Mouse (Mus musculus) layer of hippocampus, adult 2 months (tissue): ENCODE data around the gene Enc1. TPM values are rescaled to one million over a fixed set of nuclear protein-coding genes. Genes with fewer than 3 reads are reported as not detected.

ENCODE experiments used
- DNase-seq, 2 experiments: peaks; one replicate each; pipeline ENCODE4 v3.0.0; 2022; ENCODE audit warnings: low spot score in 2 of 2
- H3K27ac ChIP-seq: fragments of 200-600 bp; 2 replicates; pipeline ENCODE4 v1.8.1; 2022
- H3K4me3 ChIP-seq: fragments of 200-600 bp; 2 replicates; pipeline ENCODE4 v1.8.1; 2022; ENCODE audit warnings: mild to moderate bottlenecking
- CTCF ChIP-seq: fragments of 200-600 bp; conservative IDR thresholded peaks from 2 replicates; pipeline ENCODE4 v1.8.1; 2022; ENCODE audit warnings: antibody characterized with exemption, mild to moderate bottlenecking, moderate library complexity
- total RNA-seq, 2 experiments: library from RNA; stranded (reverse); gene quantifications; 2 replicates each; pipeline ENCODE4 v1.2.3; 2021

The Enc1 gene
- total RNA-seq, 2 experiments from 2014 or later: 744 to 746 TPM

DNA sequence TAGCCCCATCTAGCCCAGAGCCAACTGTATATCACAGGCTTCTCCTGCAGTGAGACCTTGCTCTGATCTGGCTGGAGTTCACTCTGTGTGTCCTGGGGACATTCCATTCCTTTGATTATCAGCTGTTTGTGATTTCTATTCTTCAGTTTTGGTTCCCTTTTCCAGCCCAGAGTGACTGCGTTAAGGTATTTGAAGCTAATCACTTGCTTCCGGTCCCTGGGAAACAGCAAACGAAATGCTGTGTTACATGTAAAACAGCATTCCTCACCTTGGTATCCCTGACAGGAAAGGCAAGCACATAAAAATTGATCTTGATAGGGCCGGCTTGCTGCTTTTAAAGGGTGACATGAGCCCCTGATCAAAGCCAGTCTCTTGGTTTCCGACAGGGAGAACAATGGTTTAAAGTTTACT lies 8.2 kb downstream of the Enc1 start:
- TF ChIP-seq CTCF: no peak
- Histone ChIP-seq H3K27ac (peak overlapping the region; percentile 99), H3K4me3 (peak overlapping the region; percentile 98)
- no peak for DNase-seq

GRCm38 (mm10) chr13:97249507-97250078 lies 8.7 kb downstream of the Enc1 start:
- Histone ChIP-seq H3K4me3 (peak overlapping the region; percentile 98), H3K27ac (peak overlapping the region; percentile 99)
- DNase-seq: no peak
- TF ChIP-seq CTCF: no peak

DNA sequence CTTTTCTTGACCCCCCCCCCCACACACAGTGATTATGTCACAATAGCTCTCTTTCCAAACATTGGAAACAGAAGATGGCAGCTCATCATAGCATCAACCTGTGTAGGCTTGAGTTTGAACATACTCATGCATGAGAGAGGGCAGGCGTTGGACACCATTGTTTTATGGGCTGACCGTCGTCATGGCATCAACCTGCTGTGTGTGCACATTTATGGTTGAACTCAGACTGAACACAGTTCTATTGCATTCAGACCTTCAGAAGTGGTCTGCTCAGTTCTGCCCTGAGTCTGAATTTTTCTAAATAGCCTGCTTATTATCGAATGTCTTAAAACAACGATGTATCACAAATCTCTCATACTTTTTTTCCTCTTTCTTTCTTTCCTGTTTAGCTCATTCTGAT lies 9.2 kb downstream of the Enc1 start:
- H3K27ac ChIP-seq: peak overlapping the region; percentile 99
- peak overlapping the region; percentile 98; the same call in 1 of the 2 replicates for H3K4me3 ChIP-seq

DNA sequence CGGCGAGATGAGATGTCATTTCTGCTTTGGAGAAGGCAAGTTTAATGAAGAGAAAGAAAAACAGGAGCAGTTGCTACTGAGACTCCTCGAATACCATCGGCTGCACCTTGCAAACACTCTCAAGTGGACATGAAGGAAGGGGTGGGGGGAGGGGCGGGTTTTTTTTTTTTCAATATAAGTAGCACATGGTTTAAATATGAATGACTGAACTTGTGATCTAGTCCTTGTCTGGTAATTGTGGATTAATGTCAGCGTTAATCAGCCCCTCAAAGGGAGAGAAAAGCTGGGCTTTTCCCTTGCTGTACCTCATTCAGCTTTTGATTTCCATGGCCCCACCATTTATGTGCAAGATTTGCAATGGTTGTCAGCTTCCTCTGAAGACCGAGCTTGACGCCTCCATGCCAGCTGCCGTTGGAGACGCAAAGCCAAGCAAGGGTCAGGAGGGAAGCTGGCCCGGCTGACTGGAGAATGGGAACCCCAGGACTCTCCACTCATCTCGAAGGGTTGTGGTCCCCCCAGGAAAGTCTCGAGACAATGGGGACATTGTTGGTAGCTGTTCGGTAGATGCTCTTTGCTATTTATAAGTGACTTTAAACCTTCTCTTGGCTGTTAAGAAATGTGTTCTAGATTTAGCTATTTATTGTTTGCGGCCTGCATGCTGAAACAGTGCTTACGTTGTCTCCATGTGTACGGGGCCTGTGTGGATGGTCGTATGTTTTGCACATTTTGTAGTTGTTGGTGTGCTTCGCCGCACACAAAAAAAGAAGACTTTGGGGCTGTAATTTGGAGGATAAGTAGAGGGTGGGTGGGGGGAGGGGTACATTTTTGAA lies 9.9 kb downstream of the Enc1 start:
- DNase-seq: no peak
- TF ChIP-seq CTCF: no peak
- H3K27ac ChIP-seq: peak overlapping the region; percentile 99; the same call in 1 of the 2 replicates

More for the DNA sequence above, 9.2 kb downstream of the Enc1 start:
- no peak for TF ChIP-seq CTCF
- DNase-seq: no peak

DNA sequence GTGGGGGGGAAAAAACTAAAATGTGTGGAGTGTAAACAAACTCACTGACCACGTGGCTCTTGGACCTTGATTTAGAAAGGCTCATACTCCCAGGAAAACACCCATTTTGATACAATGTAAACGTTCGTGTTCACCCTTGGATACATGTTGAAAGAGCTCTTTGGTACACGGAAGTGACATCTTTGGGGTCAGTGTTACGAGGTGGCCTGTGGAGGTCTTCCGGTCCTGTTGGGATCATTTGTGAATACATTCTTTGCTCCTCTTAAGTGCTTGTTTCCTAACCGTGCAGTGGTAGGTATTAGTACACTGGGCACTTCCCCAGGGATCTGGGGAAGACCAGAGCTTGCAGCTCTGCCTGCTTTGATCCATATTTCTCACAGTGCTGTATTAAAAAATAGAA lies 10.8 kb downstream of the Enc1 start:
- no peak overlapping the region for H3K4me3 ChIP-seq
- no peak for DNase-seq
- TF ChIP-seq CTCF: no peak
- H3K27ac ChIP-seq: peak overlapping the region; percentile 54; the same call in 1 of the 2 replicates

More for the DNA sequence above, 9.9 kb downstream of the Enc1 start:
- H3K4me3 ChIP-seq: peak overlapping the region; percentile 20; the same call in 1 of the 2 replicates

DNA sequence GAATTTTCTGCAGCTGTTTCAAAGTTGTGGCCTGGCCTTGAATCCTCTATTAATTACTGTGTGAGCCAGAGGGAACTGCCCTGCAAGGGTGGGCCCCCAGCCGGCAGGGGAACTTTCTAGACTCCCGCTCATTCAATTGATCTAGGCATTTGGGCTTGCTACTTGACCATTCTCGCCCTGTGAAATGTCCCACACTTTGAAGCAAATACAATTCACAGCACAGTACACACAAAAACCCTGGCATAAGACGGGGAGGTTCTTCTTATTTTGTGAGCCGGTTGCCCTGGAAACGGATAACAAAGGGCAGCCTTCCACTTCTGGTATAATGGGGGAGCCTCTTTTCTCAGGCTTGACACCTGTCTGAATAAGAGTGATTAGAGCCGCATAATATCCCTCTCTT lies 11.6 kb downstream of the Enc1 start:
- no peak for DNase-seq
- Histone ChIP-seq H3K4me3 (no peak overlapping the region; the same call in 1 of the 2 replicates), H3K27ac (peak overlapping the region; percentile 54; the same call in 1 of the 2 replicates)
- TF ChIP-seq CTCF: no peak

DNA sequence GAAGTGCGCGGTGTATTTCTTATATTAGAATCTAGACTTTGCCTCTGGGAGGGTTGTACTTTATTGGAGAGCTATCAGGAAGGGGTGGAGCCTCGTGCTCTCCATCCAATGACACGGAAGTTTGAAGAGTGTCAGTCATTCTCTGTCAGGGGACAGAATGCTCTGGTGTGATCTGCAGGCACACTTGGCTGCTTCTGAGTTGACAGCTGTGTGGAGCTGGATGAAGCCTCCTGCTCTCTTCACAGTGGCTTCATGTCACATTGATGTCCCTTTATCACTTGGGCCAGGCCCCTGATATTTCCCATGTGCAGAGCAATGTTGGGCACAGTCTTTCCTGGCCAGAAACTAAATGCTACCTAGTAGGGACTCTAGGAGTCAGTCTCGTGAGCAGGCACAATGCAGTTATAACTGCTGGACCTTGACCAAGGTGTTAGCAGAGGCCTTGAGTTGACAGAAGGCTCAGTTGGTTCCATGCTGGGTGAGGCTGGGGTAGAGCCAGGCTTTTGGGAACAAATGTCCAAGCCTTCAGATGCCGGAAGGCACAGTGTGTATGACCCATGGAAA lies 12.6 kb downstream of the Enc1 start:
- H3K27ac ChIP-seq: peak overlapping the region; percentile 14; the same call in 1 of the 2 replicates
- no peak overlapping the region for H3K4me3 ChIP-seq
- no peak; the same call in 1 of the 2 replicates for TF ChIP-seq CTCF
- DNase-seq: no peak

- TF ChIP-seq CTCF: no peak
- Histone ChIP-seq H3K4me3 (no peak overlapping the region), H3K27ac (no peak overlapping the region; the same call in 1 of the 2 replicates)
- no peak for DNase-seq
Observed at GRCm38 (mm10) chr13:97253994-97254393, 13.1 kb downstream of the Enc1 start.

DNA sequence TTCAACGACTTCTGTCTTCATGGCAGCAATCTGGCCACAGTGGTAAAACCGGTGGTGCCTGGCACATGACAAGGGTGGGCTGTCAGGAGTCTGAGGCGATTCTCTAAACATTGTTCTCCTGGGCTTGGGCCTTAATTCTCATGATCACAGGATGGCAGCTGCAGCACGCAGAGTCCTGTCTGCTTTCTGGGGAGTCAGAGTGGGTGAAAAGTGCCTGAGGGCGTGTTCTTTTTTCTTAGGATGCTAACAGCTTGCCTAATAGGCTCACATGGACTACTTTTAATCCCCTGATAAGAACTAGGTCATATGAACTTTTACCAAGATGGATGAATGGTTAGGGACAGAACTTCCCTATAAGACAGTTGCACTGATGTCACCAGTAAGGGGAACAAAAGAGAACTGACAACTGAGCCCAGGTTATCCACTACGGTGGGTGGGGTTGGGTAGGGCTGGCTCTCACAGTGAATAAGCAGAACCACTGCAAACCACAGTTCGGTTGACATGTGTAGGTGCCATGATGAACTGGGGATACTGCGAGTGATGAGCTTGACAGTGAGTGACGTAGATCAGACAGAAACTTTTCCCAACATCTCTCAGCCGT lies 13.8 kb downstream of the Enc1 start:
- DNase-seq: no peak
- H3K27ac ChIP-seq: peak overlapping the region; percentile 39; the same call in 1 of the 2 replicates
- H3K4me3 ChIP-seq: no peak overlapping the region
- TF ChIP-seq CTCF: no peak

GRCm38 (mm10) chr13:97255976-97256848 lies 15.3 kb downstream of the Enc1 start:
- peak overlapping the region; percentile 43; the same call in 1 of the 2 replicates for H3K27ac ChIP-seq
- no peak for DNase-seq
- no peak for TF ChIP-seq CTCF
- no peak overlapping the region for H3K4me3 ChIP-seq

DNA sequence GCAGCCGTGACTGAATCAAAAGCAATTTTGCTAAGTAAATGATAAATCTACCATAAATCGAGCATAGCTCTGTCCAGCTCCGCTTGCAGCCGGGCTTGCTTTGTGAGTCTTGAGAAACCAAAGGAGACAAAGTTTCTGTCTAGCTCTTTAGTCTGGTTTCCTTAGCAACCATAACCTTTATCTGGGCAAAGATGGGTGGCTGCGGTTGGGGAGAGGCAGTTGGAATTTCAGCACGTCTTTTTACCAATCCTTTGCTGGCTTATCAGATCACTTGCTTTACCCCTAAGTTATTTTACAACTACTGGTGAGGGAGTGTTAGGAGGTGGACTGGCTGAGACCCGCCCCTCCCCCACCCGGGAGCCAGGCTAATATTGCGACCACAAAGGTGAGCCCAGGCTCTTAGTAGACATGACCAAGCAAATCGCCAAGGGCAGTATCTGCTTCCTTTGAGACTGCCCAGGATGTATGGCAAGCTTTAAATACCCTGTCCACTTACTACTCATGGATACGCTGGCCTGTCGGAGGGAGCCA lies 16.0 kb downstream of the Enc1 start:
- no peak for TF ChIP-seq CTCF
- no peak overlapping the region for H3K27ac ChIP-seq
- DNase-seq: no peak

DNA sequence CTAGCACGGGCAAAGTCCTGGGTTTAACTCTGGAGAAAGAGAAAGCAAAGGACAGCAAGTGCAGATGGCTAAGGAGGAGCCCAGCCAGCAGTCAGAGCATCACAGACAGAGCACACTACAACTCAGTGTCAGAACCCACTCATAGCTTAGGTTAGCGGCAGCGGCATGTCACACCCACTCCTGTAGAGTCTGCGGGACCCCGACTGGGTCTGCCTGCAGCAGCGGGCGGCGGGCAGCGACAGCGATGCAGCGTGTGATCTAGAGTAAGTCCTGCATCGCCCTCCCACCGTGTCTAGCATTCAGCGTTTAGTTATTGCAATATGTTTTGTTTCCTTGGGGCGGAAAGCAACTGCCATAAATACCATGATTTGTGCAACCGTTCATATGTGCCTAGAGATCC lies 18.4 kb downstream of the Enc1 start:
- DNase-seq: no peak
- Histone ChIP-seq H3K27ac (no peak overlapping the region), H3K4me3 (no peak overlapping the region)
- TF ChIP-seq CTCF: no peak

More for the DNA sequence above, 16.0 kb downstream of the Enc1 start:
- H3K4me3 ChIP-seq: no peak overlapping the region
